Mouse (Mus musculus): ENCODE results near the gene Ccdc36. TPM values are rescaled to one million over a fixed set of nuclear protein-coding genes. Genes with fewer than 3 reads are reported as not detected.

Gene Ccdc36
- polyA plus RNA-seq, 1 experiment from 2014 or later = 0.57 TPM

DNA sequence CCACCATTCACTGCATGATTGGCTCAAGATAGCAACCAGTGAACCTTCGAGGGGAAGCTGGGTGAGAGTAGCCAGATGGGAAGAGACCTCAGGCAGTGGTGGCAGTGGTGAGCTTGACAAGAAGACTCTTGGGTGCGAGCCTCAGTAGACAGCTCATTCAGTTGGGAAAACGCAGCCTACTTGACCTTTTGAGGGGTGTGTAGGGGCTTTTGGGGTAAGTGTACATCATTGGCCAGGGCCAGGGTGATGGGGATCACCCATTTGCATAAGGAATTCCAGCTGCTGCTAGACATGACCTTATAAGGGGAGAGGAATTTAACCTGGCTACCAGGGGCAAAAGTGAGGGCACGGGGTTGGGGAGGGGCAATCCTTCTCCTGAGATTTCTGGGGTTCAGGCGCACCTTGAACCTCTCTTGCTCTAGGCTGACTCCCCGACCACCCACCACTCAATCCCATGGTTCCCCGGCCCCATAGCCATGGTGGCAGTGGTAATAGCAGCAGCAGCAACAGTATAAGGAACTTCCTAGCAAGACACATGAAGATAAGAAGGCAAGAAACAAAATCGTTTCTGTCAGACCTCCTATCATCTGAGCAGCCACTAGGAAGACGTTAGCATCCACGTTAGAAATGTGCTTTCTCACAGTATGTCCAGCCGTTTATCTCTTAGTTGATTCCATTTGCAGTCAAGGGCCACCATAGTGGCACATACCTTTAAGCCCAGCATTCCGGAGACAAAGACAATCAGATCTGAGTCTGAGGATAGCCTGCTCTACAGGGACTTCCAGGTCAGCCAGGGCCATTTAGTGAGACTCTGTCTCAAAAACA, 27.7 kb upstream of the Ccdc36 start:
- Histone ChIP-seq H3K27ac (no peak overlapping the region), H3K27me3 (ENCODE audit: poor library complexity, severe bottlenecking) (peaks cover 8% of the 10 kb centered on the region), H3K9me3 (no peaks in the 10 kb centered on the region), H3K4me1 (peaks cover 34% of the 10 kb centered on the region), H3K4me3 (no peak overlapping the region), H3K36me3 (replicated peaks) (no peaks in the 10 kb centered on the region; the same call in 1 of the 2 replicates)
- no peak for DNase-seq (ENCODE audit: extremely low spot score, low spot score)
- WGBS = 80% methylated on average over 12 of the region's 12 CpGs

DNA sequence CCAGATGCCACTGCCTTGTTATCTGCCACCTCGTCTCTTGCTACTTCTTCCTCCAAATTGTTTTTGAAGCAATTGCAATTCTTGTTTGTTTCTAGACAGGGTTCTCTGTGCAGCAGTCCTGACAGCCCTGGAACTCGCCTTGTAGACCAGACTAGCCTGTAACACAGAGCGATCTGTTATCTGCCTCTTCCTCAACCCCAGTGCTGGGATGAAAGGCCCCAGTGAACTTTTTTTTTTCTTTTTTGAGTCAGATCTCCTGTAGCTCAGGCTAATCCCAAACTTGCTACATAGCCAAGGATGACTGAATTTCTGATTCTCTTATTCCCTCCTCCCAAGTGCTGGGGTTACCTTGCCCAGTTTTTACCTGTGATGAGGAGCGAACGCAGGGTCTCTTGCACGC, 26.1 kb upstream of the Ccdc36 start:
- H3K4me1 ChIP-seq = peaks cover 41% of the 10 kb centered on the region
- no peak overlapping the region for H3K27ac ChIP-seq
- peaks cover 11% of the 10 kb centered on the region for H3K27me3 ChIP-seq (ENCODE audit: poor library complexity, severe bottlenecking)
- DNase-seq (ENCODE audit: extremely low spot score, low spot score) = no peak
- no peak overlapping the region for H3K4me3 ChIP-seq
- no peaks in the 10 kb centered on the region for H3K9me3 ChIP-seq
- WGBS = 86% methylated on average over 6 of the region's 6 CpGs
- H3K36me3 ChIP-seq (replicated peaks) = no peaks in the 10 kb centered on the region; the same call in 1 of the 2 replicates

DNA sequence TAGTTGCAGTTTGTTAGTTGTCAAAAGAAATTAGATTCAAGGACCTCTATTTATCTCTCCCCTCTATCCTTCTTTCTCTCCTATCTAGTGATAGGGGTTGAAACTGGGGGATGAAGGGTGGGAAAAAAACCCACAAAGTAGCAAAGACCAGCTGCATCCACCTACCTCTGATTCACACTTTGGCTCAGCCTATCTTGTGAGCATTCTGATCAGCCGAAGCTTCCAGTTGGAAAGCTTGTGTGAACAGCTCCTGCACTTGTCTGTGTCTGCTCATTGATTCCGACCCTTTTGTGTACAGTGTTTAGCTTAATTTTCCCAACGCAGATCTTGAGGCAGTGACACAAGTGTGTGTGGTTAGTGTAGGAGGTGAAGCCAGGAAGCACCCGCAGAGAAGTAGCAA, 25.2 kb upstream of the Ccdc36 start:
- WGBS = 89% methylated on average over 4 of the region's 4 CpGs
- peaks cover 51% of the 10 kb centered on the region for H3K4me1 ChIP-seq
- DNase-seq (ENCODE audit: extremely low spot score, low spot score) = no peak
- no peak overlapping the region for H3K27ac ChIP-seq
- H3K4me3 ChIP-seq = no peak overlapping the region
- no peaks in the 10 kb centered on the region for H3K9me3 ChIP-seq
- H3K27me3 ChIP-seq (ENCODE audit: poor library complexity, severe bottlenecking) = peaks cover 11% of the 10 kb centered on the region
- peaks cover 7% of the 10 kb centered on the region for H3K36me3 ChIP-seq (replicated peaks)

GRCm38 (mm10) chr9:108452911-108453310, 24.6 kb upstream of the Ccdc36 start:
- Histone ChIP-seq H3K27ac (peak overlapping the region; percentile 81), H3K27me3 (ENCODE audit: poor library complexity, severe bottlenecking) (peaks cover 11% of the 10 kb centered on the region), H3K9me3 (no peaks in the 10 kb centered on the region), H3K36me3 (replicated peaks) (peaks cover 13% of the 10 kb centered on the region), H3K4me3 (peak overlapping the region; percentile 70), H3K4me1 (peaks cover 55% of the 10 kb centered on the region)
- DNase-seq (ENCODE audit: extremely low spot score, low spot score) = no peak
- 52% methylated on average over 6 of the region's 6 CpGs for WGBS

DNA sequence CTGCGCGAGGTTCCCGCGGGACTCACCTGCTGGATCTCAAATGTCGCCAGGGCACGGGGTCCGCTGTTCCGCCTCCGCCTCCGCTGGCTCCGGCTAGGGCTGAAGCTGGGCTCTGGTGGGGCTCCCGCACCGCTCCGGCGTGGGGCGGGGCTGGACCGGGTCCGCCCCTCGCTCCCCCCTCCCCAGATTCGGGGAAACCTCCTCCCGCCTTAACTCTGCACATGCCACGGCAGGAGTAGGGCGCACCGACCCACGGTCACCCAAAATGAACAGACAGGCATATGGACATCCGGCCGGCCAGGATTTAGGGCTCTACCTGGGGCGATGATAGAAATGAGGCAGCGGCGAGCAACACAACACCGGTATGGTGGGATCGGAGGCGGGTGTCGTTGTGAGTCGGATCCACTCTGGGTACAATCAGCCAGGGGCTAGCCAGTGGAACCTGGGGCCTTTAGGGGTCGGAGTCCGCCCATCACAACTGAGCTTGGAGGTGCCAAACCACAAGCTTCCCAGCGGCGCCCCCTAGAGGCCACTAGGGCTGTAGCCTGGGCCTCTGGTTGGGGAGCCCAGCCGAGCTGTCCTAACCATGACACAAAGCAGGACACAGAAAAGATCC, 24.1 kb upstream of the Ccdc36 start:
- Histone ChIP-seq H3K27ac (peak overlapping the region; percentile 81), H3K4me3 (peak overlapping the region; percentile 70), H3K27me3 (ENCODE audit: poor library complexity, severe bottlenecking) (peaks cover 11% of the 10 kb centered on the region), H3K36me3 (replicated peaks) (peaks cover 18% of the 10 kb centered on the region), H3K4me1 (peaks cover 55% of the 10 kb centered on the region), H3K9me3 (no peaks in the 10 kb centered on the region)
- WGBS = under 1% methylated on average over 40 of the region's 40 CpGs
- DNase-seq (ENCODE audit: extremely low spot score, low spot score) = peak; percentile 90

DNA sequence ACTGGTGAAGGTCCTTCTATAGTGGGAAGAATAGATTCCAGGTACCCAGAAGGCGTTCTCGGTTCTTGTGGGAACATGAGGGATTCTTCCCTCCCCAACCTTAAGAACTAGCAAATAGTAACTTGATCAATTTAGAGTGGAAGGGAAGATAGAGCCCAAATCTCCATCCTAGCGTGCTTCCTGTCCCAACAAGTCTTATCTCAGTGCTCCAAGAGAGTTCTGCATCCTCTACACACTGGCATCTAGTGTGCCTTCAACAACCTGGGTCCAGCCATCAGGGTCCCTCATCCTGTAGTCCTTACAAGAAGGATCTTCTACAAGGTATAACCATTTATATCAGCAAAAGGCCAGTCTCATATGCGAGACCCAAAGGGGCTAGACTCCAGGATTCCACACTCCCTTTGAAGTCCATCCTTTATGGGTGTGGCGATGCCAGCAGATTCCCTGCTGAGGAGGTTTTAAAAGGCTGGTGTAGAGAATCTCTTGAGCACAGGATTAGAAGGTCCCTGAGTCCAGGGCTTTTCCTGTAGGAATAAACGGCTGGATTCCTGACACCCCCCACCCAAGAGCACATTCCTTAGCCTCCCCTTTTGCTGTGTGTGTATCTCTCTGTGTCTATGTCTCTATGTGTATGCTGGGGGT, 23.4 kb upstream of the Ccdc36 start:
- Histone ChIP-seq H3K4me3 (peak overlapping the region; percentile 70), H3K27ac (peak overlapping the region; percentile 81), H3K4me1 (peaks cover 55% of the 10 kb centered on the region), H3K27me3 (ENCODE audit: poor library complexity, severe bottlenecking) (peaks cover 11% of the 10 kb centered on the region), H3K9me3 (no peaks in the 10 kb centered on the region), H3K36me3 (replicated peaks) (peaks cover 18% of the 10 kb centered on the region)
- DNase-seq (ENCODE audit: extremely low spot score, low spot score) = no peak
- WGBS = 45% methylated on average over 6 of the region's 6 CpGs

GRCm38 (mm10) chr9:108451170-108451493, 22.8 kb upstream of the Ccdc36 start:
- DNase-seq (ENCODE audit: extremely low spot score, low spot score) = no peak
- Histone ChIP-seq H3K9me3 (no peaks in the 10 kb centered on the region), H3K36me3 (replicated peaks) (peaks cover 18% of the 10 kb centered on the region), H3K4me1 (peaks cover 55% of the 10 kb centered on the region), H3K4me3 (peak overlapping the region; percentile 70), H3K27ac (peak overlapping the region; percentile 81), H3K27me3 (ENCODE audit: poor library complexity, severe bottlenecking) (peaks cover 11% of the 10 kb centered on the region)
- 88% methylated on average over 6 of the region's 6 CpGs for WGBS

DNA sequence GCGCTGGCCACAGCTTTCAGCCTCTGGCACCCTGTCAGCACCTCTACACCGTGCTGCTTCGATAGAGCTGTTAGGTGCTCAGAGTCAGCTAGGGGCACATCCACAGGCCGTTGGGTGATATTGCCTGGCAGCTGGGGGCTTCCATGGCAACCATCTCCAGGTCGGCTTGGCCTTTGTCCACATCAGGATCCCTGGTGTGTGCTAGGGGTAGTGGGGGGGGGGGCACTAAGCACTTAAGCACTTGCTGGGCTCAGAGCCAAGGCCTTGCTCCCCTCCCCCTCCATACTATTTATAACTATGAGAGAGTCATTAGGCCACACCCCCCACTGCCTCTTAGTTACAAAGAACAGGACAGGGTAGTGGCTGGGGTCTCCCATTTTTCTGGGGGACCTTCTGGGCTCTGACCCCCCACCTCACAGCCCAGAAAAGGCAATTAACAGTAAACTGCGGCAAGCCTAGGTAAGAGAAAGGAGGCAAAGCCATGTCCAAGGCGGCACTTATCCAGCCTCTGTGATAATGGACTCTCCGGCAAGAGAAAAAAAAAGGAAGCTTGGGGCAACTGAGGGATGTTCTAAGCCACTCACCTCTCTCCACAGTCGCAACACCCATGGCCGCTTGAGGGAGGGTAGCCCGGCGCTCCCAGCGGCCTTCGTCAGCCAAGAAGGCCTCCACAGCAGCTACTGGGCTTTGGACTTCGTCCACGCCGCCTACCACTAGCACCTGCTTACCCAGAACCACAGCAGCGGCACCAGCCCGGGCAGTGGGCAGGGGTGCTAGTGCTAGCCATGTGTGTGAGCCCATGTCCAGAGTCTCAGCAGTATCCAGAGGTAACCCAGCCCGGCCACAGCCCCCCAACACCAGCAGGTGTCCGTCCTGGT, 22.2 kb upstream of the Ccdc36 start:
- Histone ChIP-seq H3K36me3 (replicated peaks) (peaks cover 18% of the 10 kb centered on the region), H3K4me3 (peak overlapping the region; percentile 70), H3K27me3 (ENCODE audit: poor library complexity, severe bottlenecking) (peaks cover 11% of the 10 kb centered on the region), H3K27ac (peak overlapping the region; percentile 81), H3K9me3 (no peaks in the 10 kb centered on the region), H3K4me1 (peaks cover 57% of the 10 kb centered on the region)
- 63% methylated on average over 21 of the region's 21 CpGs for WGBS
- peak; percentile 61 for DNase-seq (ENCODE audit: extremely low spot score, low spot score)

GRCm38 (mm10) chr9:108449860-108450259, 21.6 kb upstream of the Ccdc36 start:
- Histone ChIP-seq H3K27ac (peak overlapping the region; percentile 81), H3K27me3 (ENCODE audit: poor library complexity, severe bottlenecking) (peaks cover 11% of the 10 kb centered on the region), H3K4me1 (peaks cover 59% of the 10 kb centered on the region), H3K9me3 (no peaks in the 10 kb centered on the region), H3K36me3 (replicated peaks) (peaks cover 18% of the 10 kb centered on the region), H3K4me3 (peak overlapping the region; percentile 70)
- peak; percentile 89 for DNase-seq (ENCODE audit: extremely low spot score, low spot score)
- 37% methylated on average over 4 of the region's 4 CpGs for WGBS

DNA sequence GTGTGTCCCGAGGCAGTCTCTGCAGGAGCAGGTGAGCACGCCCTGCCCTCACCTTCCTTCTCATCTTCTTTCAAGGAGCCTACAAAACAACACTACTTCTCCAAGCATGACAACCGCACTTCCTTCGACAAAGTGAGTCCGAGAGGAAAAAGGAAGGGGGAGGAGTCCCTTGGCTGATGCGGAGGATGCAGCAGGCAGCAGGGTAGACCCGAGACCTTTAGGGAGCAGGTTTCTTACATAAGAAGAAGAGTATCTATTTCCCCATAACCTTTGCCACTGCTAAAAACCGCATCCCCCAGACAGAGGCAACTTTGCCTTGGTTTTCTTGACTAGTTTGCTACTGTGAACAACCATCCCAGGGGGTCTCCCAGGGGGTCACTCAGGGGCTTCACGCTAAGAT, 16.8 kb upstream of the Ccdc36 start:
- Histone ChIP-seq H3K4me1 (peaks cover 25% of the 10 kb centered on the region), H3K4me3 (no peak overlapping the region), H3K36me3 (replicated peaks) (peaks cover 18% of the 10 kb centered on the region), H3K9me3 (no peaks in the 10 kb centered on the region), H3K27me3 (ENCODE audit: poor library complexity, severe bottlenecking) (no peaks in the 10 kb centered on the region), H3K27ac (no peak overlapping the region)
- 74% methylated on average over 9 of the region's 9 CpGs for WGBS
- no peak for DNase-seq (ENCODE audit: extremely low spot score, low spot score)

DNA sequence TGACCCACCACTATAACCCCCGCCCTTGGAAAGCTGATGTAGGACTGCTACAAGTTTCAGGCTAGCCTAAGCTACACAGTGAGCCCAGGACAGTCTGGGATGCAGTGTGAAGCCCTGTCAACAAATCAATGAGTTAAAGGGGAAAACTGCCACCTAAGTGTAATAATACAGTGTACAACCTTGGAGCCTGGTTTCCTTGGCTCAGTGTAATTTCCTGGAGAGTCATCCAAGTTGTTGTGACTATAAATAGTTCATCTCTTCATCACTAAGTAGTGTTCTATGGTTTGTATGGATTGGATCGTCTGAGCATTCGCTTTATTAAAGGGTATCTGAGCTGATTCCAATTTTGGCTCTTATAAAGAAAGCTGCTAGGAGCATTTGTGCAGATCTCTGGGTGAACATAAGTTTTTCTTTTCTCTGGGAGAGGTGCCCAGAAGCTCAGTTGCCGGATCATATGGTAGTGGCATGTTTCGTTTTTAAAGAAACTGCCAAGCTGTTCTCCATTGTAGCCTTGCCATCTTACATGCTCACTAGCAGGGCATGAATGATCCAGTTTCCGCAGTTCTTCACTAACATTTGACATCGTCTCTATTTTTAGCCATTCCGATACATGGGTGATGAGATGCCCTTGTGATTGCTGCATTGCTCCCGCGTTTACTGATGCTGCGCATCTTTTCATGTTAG, 13.1 kb upstream of the Ccdc36 start:
- WGBS = 93% methylated on average over 11 of the region's 11 CpGs

GRCm38 (mm10) chr9:108440485-108440884, 12.2 kb upstream of the Ccdc36 start:
- DNase-seq (ENCODE audit: extremely low spot score, low spot score) = no peak
- Histone ChIP-seq H3K9me3 (no peaks in the 10 kb centered on the region), H3K27ac (no peak overlapping the region), H3K36me3 (replicated peaks) (no peaks in the 10 kb centered on the region), H3K27me3 (ENCODE audit: poor library complexity, severe bottlenecking) (no peaks in the 10 kb centered on the region), H3K4me1 (peaks cover 8% of the 10 kb centered on the region; the same call in 1 of the 2 replicates), H3K4me3 (no peak overlapping the region)
- 83% methylated on average over 5 of the region's 5 CpGs for WGBS

More for the DNA sequence above, 13.1 kb upstream of the Ccdc36 start:
- no peak overlapping the region for H3K4me3 ChIP-seq
- no peaks in the 10 kb centered on the region for H3K27me3 ChIP-seq (ENCODE audit: poor library complexity, severe bottlenecking)
- H3K4me1 ChIP-seq = peaks cover 7% of the 10 kb centered on the region; the same call in 1 of the 2 replicates
- H3K36me3 ChIP-seq (replicated peaks) = no peaks in the 10 kb centered on the region
- H3K9me3 ChIP-seq = no peaks in the 10 kb centered on the region
- no peak overlapping the region for H3K27ac ChIP-seq
- DNase-seq (ENCODE audit: extremely low spot score, low spot score) = no peak
